Mouse (Mus musculus) splenic B cell, adult 2 months (primary cell): ENCODE data around the gene Gtf2h1.

Source experiments
- DNase-seq: peaks from one replicate; pipeline ENCODE4 v3.0.0-alpha.2; 2011; ENCODE audit warnings: low read depth, low spot score
- H3K27me3 ChIP-seq: 2 replicates; pipeline ENCODE4 v1.6.1; 2012; ENCODE audit warnings: mild to moderate bottlenecking, low read length, moderate library complexity, mixed read lengths; ENCODE audit not compliant: control insufficient read depth, poor library complexity, insufficient read depth, severe bottlenecking
- H3K36me3 ChIP-seq: 2 replicates; pipeline ENCODE4 v1.6.1; 2012; ENCODE audit warnings: mild to moderate bottlenecking, low read length, moderate library complexity, mixed read lengths; ENCODE audit not compliant: control insufficient read depth, poor library complexity, insufficient read depth, severe bottlenecking

The Gtf2h1 gene

GRCm38 (mm10) chr7:46853365-46853764 lies 57.5 kb downstream of the Gtf2h1 start:
- DNase-seq, result no peak
- Histone ChIP-seq H3K27me3 (no peaks in the 10 kb centered on the region), H3K36me3 (peaks cover 40% of the 10 kb centered on the region)

GRCm38 (mm10) chr7:46855866-46856560 lies 60.1 kb downstream of the Gtf2h1 start:
- Histone ChIP-seq H3K36me3 (peaks cover 23% of the 10 kb centered on the region), H3K27me3 (no peaks in the 10 kb centered on the region)
- DNase-seq, result no peak

- Histone ChIP-seq H3K36me3 (peaks cover 10% of the 10 kb centered on the region; the same call in 1 of the 2 replicates), H3K27me3 (no peaks in the 10 kb centered on the region)
- no peak for DNase-seq
Measured at GRCm38 (mm10) chr7:46857436-46857835, 61.5 kb downstream of the Gtf2h1 start.

- H3K27me3 ChIP-seq, result no peaks in the 10 kb centered on the region
- peaks cover 5% of the 10 kb centered on the region; the same call in 1 of the 2 replicates for H3K36me3 ChIP-seq
- no peak for DNase-seq
Measured at GRCm38 (mm10) chr7:46859031-46859430, 63.1 kb downstream of the Gtf2h1 start.

GRCm38 (mm10) chr7:46860996-46861395 lies 65.1 kb downstream of the Gtf2h1 start, which contains the start of gene Ldhc:
Gene Ldhc (plus strand): TSS chr7:46861203.
- no peak for DNase-seq
- Histone ChIP-seq H3K36me3 (no peaks in the 10 kb centered on the region), H3K27me3 (no peaks in the 10 kb centered on the region)

GRCm38 (mm10) chr7:46871988-46872387 lies 76.1 kb downstream of the Gtf2h1 start:
- DNase-seq, result no peak
- Histone ChIP-seq H3K27me3 (no peaks in the 10 kb centered on the region; the same call in 1 of the 2 replicates), H3K36me3 (no peaks in the 10 kb centered on the region)
